Mouse (Mus musculus) neutrophil, adult 5-6 weeks (primary cell): ENCODE data around the gene Tldc1. TPM values are rescaled to one million over a fixed set of nuclear protein-coding genes. Genes with fewer than 3 reads are reported as not detected.
A peak's percentile ranks its signal among the peaks of the same experiment; 100 is the strongest.

Experiments used
- ATAC-seq: fragments of 151-379, 151-347 bp; 2 replicates; pipeline ENCODE4 v1.8.0; 2017; ENCODE audit warnings: mild to moderate bottlenecking, moderate TSS enrichment; ENCODE audit not compliant: insufficient number of reproducible peaks, poor library complexity, low FRiP score, severe bottlenecking; ENCODE audit errors: extremely low read depth
- total RNA-seq: library from RNA; stranded (forward); fragments of 200-1000 nt; gene quantifications from 2 replicates; pipeline ENCODE4 v1.2.3, GENCODE M21; 2017

Tldc1 gene
- total RNA-seq, 1 experiment from 2014 or later: 4.2 TPM

- ATAC-seq: no peak
Measured at GRCm38 (mm10) chr8:119781086-119781840, 3.0 kb upstream of the Tldc1 start.

GRCm38 (mm10) chr8:119780402-119781049 is 2.3 kb upstream of the Tldc1 start:
- no peak for ATAC-seq

- ATAC-seq: peak; percentile 43
Measured at GRCm38 (mm10) chr8:119779013-119779737, 959 bp upstream of the Tldc1 start.

GRCm38 (mm10) chr8:119777765-119778164 is 451 bp downstream of the Tldc1 start:
- no peak for ATAC-seq

DNA sequence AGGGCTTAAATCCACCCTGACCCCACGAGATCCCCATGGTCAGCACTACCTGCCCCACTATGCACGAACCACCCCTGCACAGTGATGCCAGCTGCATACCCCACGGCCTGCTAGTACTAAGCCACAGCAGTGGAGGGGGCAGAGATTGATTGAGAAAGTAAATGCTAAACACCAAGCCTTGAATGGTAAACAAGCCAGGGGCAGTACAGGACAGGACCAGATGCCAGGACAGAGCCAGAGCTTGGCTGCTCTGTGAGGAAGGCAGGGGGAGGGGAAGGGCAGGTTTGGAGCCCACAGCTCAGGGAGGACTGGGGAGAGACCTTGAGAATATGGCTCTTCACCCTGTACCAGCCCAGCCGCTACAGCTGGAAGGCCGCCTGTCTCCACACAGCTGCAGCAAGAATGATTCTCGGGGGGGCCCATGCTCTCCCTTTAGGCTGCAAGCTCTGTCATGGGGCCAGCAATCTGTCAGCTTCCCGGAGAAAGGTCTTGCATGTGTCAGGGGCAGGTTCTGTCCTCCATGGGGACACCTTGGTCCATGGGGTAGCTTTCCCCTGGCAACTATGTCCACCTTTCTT is 1.5 kb downstream of the Tldc1 start:
- ATAC-seq: no peak

GRCm38 (mm10) chr8:119765761-119766444 is 12.3 kb downstream of the Tldc1 start:
- ATAC-seq: no peak

DNA sequence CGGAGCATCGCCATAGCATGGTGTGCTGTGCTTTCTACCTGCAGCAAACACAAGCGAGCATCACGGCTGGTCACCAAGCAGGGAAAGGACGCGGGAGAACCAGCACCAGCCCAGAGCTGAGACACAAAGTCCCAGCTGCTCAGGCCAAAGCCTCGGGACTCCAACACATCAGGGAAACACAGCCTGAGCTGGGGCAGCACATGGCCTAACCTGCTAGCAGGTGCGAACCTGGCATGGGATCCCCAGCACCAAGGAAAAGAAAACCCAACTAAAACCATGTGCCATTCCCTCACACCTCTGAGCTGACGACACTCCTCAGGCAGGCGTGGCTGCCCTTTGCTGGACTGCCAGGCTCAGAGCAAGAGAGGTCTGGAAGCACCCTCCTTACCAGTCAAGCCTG is 12.9 kb downstream of the Tldc1 start:
- ATAC-seq: no peak

GRCm38 (mm10) chr8:119762226-119763220 is 15.7 kb downstream of the Tldc1 start:
- no peak for ATAC-seq

DNA sequence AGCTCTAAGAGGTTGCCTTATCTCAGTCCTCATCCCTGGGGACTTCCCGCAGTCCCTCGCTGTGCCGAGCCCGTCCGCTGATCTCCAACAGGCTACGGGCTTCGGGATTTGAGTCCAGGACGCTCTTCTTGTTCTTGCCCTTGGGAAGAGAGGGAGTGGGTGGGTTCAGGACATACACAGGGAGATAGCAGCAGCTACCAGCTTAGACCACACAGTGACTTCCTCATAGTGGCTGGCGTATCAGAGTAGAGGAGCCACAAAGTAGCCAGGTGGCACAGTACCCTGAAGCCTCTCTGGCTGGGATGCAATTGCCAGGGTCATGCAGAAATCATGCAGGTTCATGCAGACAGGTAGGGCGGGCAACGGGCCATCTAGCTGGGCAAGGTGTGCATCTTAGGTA is 16.5 kb downstream of the Tldc1 start:
- ATAC-seq: no peak

DNA sequence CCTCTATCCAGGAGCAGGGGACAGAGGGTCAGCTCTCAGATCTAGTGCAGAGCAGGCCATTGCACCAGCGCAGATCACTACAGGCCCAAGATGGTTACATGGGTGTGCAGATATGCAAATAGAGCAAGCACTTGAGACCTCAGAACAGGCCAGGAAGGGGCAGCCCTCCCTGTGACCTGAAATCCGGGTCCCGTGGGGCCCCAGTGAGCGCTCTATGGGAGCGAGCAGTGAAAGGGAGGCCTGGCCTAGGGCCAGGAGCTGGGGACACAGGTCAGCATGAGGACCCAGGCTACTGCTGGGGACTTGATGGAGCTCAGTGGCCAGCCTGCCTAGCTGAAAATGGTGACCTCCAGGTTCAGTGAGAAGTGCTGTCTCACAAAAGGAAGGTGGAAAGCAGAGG is 21.7 kb downstream of the Tldc1 start:
- ATAC-seq: no peak

DNA sequence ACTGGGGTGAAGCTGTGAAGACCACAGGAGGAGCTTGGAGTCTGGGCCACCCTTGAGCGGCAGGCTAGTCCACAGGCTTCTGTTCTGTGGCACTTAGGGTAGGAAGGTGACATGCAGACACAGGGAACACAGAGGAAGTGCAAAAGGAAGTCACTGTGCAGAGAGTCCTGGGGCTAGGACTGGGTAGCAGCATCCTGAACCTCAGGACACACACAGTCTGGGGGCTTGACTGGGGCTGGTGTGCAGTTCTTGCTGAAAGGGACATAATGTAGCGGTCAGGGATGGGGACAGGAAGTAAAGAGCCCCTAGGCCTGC is 22.1 kb downstream of the Tldc1 start:
- 0 out of 2 replicates have a peak, but pooled peaks have one; percentile 3 for ATAC-seq

GRCm38 (mm10) chr8:119755238-119756146 is 22.7 kb downstream of the Tldc1 start:
- peak; percentile 4; the same call in 1 of the 2 replicates for ATAC-seq

- ATAC-seq: no peak
Measured at GRCm38 (mm10) chr8:119744604-119745003, 33.6 kb downstream of the Tldc1 start.

- no peak for ATAC-seq
Measured at GRCm38 (mm10) chr8:119743291-119744026, 34.8 kb downstream of the Tldc1 start.

DNA sequence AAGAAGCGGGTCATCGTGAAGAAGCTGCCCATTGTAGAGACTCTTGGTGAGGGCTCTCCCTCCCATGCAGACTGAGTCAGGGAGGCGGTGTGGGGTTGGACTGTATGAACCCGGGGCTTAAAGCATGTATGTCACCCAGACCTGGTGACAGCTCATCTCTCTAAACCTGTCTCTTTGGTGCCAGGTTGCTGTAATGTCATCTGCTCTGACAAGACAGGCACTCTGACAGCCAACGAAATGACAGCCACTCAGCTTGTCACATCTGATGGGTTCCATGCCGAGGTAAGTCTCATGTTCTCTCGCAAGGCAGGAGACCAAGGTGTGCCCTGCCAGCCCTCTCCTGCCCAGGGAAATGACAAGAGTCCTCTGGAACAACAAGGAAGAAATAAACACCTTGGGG is 35.8 kb downstream of the Tldc1 start:
- ATAC-seq: no peak

GRCm38 (mm10) chr8:119740634-119741033 is 37.6 kb downstream of the Tldc1 start:
- no peak for ATAC-seq
